Comparison of ENCODE assay signal across 8 mouse cellular contexts in the genomic region with DNA sequence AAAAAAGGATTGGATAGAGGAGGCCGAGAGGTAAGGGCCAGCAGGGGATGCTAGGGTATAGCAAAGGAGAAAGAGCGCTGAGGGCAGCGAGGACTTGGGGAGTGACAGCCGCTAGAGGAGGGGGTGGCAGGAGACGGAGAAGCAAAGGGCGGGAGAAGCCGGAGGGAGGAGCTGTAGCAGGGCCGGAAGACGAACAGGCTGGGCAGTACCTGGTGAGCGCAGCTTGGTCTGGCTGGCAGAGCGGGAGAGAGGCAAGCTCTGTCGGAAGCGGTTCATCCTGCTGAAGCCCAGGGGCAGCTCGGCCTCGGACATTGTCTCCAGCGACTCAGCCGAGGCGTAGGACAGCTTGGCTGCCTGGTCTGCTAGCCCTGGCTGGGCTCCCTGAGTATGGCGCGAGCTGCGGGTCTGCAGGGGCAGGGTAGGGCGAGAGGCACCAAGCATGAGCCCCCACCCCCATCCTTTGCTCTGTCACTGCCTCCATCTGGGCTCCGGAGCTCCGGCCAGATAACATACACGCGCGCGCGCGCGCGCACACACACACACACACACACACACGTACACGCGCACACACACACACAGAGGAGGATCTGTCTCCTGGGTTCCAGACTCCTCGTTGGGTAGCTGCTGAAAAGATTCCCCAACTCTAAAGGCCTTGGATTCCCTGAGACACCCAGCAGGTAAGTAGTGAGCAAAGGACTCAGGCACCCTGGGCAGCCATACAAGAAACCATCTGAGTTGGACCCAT. TPM values are rescaled to one million over a fixed set of nuclear protein-coding genes. Genes with fewer than 3 reads are reported as not detected.
DNase-seq lines count a peak whose midpoint lies in the region; ATAC-seq and TF ChIP-seq lines count a peak whose summit lies in the region.

No protein-coding gene starts in this region.

- H3K4me3 ChIP-seq in kidney, embryonic 14.5 days (ENCODE audit: low read length): peak overlapping the region; percentile 36
- H3K4me3 ChIP-seq in embryonic facial prominence, embryonic 12.5 days: peak overlapping the region; percentile 43
- H3K4me3 ChIP-seq in intestine, postnatal 0 days (ENCODE audit: low read depth, low read length): peak overlapping the region; percentile 32

- no peak for DNase-seq in kidney, adult 11 months
- peak; percentile 57 for DNase-seq in R1 (ENCODE audit: low read depth, low spot score)
- DNase-seq in naive thymus-derived CD4-positive, alpha-beta T cell, adult 2 months (ENCODE audit: low read depth): peak; percentile 49
- no peak for DNase-seq in urinary bladder, postnatal 36 days (ENCODE audit: low spot score in 2 of 2)
- DNase-seq in c-Kit-positive CD71-positive TER-119-positive erythroid progenitor cells, embryonic 14.5 days (ENCODE audit: low spot score): no peak

- H3K27me3 ChIP-seq in kidney, embryonic 14.5 days (ENCODE audit: control insufficient read depth, insufficient read depth, low read length): peaks cover 65% of the 10 kb centered on the region
- H3K27me3 ChIP-seq in embryonic facial prominence, embryonic 12.5 days: peaks cover 79% of the 10 kb centered on the region
- peaks cover 67% of the 10 kb centered on the region for H3K27me3 ChIP-seq in intestine, postnatal 0 days (replicated peaks; ENCODE audit: control insufficient read depth, insufficient read depth, low read length)

- 1% methylated on average over 33 of the region's 36 CpGs for WGBS in kidney, embryonic 14.5 days
- WGBS in embryonic facial prominence, embryonic 12.5 days: 2% methylated on average over 34 of the region's 36 CpGs
- WGBS in intestine, postnatal 0 days: 3% methylated on average over 36 of the region's 36 CpGs

- no peaks in the 10 kb centered on the region for H3K36me3 ChIP-seq in kidney, embryonic 14.5 days (ENCODE audit: control insufficient read depth, insufficient read depth, low read length)
- no peaks in the 10 kb centered on the region for H3K36me3 ChIP-seq in embryonic facial prominence, embryonic 12.5 days
- no peaks in the 10 kb centered on the region for H3K36me3 ChIP-seq in intestine, postnatal 0 days (ENCODE audit: control insufficient read depth, insufficient read depth)

- ATAC-seq in kidney, embryonic 14.5 days (ENCODE audit: low FRiP score, low TSS enrichment): peak; percentile 41; the same call in 1 of the 2 replicates
- ATAC-seq in embryonic facial prominence, embryonic 12.5 days (ENCODE audit: insufficient number of reproducible peaks, insufficient read depth, low FRiP score, low TSS enrichment): peak; percentile 16; the same call in 1 of the 2 replicates
- no peak for ATAC-seq in intestine, postnatal 0 days

- H3K27ac ChIP-seq in kidney, embryonic 14.5 days (ENCODE audit: low read depth, low read length): no peak overlapping the region
- H3K27ac ChIP-seq in embryonic facial prominence, embryonic 12.5 days: no peak overlapping the region
- no peak overlapping the region for H3K27ac ChIP-seq in intestine, postnatal 0 days (ENCODE audit: low read depth, low read length)

- TF ChIP-seq CTCF in intestine, postnatal 0 days (IDR thresholded peaks at IDR 0.05; ENCODE audit: low read depth): peak; percentile 47

- peak overlapping the region; percentile 55 for H3K4me2 ChIP-seq in kidney, embryonic 14.5 days (replicated peaks; ENCODE audit: low read depth, low read length)
- H3K4me2 ChIP-seq in embryonic facial prominence, embryonic 12.5 days (replicated peaks): peak overlapping the region; percentile 75
- peak overlapping the region; percentile 62 for H3K4me2 ChIP-seq in intestine, postnatal 0 days (replicated peaks; ENCODE audit: low read depth)

- H3K9me3 ChIP-seq in kidney, embryonic 14.5 days (ENCODE audit: control insufficient read depth, low read length): no peaks in the 10 kb centered on the region
- no peaks in the 10 kb centered on the region for H3K9me3 ChIP-seq in embryonic facial prominence, embryonic 12.5 days
- H3K9me3 ChIP-seq in intestine, postnatal 0 days (ENCODE audit: control insufficient read depth): no peaks in the 10 kb centered on the region

- peak overlapping the region; percentile 19; the same call in 1 of the 2 replicates for H3K9ac ChIP-seq in kidney, embryonic 14.5 days (ENCODE audit: low read depth, low read length)
- H3K9ac ChIP-seq in embryonic facial prominence, embryonic 12.5 days: peak overlapping the region; percentile 32; the same call in 1 of the 2 replicates
- H3K9ac ChIP-seq in intestine, postnatal 0 days (ENCODE audit: low read depth, low read length): peak overlapping the region; percentile 17; the same call in 1 of the 2 replicates

- peaks cover 29% of the 10 kb centered on the region for H3K4me1 ChIP-seq in kidney, embryonic 14.5 days (ENCODE audit: control insufficient read depth, insufficient read depth, low read length)
- H3K4me1 ChIP-seq in embryonic facial prominence, embryonic 12.5 days: peaks cover 36% of the 10 kb centered on the region
- H3K4me1 ChIP-seq in intestine, postnatal 0 days (replicated peaks; ENCODE audit: control insufficient read depth, insufficient read depth, low read length): no peaks in the 10 kb centered on the region

RNA-seq across cellular contexts. Expression of a gene that starts 36.9 kb away (rescaled TPM):
- 0.15 and 0.69 TPM in 2 replicates for polyA plus RNA-seq in kidney, embryonic 14.5 days (2014; fragmentation: Nextera tagmentation; extraction: Ambion mirVana)
- polyA plus RNA-seq in embryonic facial prominence, embryonic 12.5 days (2016; fragmentation: Nextera tagmentation; extraction: Ambion mirVana): 1.1 and 1.4 TPM in 2 replicates
- 0.10 and 0.21 TPM in 2 replicates for polyA plus RNA-seq in intestine, postnatal 0 days (2015; fragmentation: Nextera tagmentation; extraction: Ambion mirVana)

RNA-seq across cellular contexts. Expression of a gene that starts 39.0 kb away (rescaled TPM):
- 0.97 and 1.1 TPM in 2 replicates for polyA plus RNA-seq in kidney, embryonic 14.5 days (2014; fragmentation: Nextera tagmentation; extraction: Ambion mirVana)
- 1.00 and 1.3 TPM in 2 replicates for polyA plus RNA-seq in embryonic facial prominence, embryonic 12.5 days (2016; fragmentation: Nextera tagmentation; extraction: Ambion mirVana)
- polyA plus RNA-seq in intestine, postnatal 0 days (2015; fragmentation: Nextera tagmentation; extraction: Ambion mirVana): 0.18 and 0.24 TPM in 2 replicates

Comparison
In these comparisons a context has a peak if more than half of its experiments do, and no peak if none do; other contexts are left out.
1. DNase-seq: peak in R1 (single experiment) and naive thymus-derived CD4-positive, alpha-beta T cell, adult 2 months (single experiment); none in kidney, adult 11 months (single experiment), urinary bladder, postnatal 36 days (0 of 2) and c-Kit-positive CD71-positive TER-119-positive erythroid progenitor cells, embryonic 14.5 days (single experiment).
2. Peak in every context shown above with its lines, with median percentiles within 50 percentile points of each other: H3K4me2 ChIP-seq, H3K4me3 ChIP-seq and H3K9ac ChIP-seq.